ENCODE assay signal across 30 mouse cellular contexts in the genomic region with DNA sequence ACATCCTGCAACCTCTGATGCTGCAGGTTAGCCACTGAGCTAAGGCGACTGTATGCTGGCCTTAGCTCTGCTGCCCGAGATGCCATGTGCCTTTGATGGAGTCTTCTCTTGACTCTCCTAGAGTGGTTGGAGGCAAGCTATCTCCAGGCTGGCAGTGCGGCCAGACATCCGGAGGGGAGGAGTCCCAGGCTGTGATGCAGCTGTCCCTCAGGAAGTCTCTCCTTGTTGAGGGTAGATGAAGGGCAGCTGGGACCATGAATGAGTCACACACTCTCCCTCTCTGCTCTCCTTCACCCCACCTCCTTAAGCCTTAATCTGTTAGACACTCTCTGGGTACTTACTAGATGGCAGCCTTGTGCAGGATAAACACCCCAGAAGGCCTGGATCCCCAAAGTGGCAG. TPM values are rescaled to one million over a fixed set of nuclear protein-coding genes. Genes with fewer than 3 reads are reported as not detected.
DNase-seq lines count a peak whose midpoint lies in the region; ATAC-seq and TF ChIP-seq lines count a peak whose summit lies in the region.
"Had no signal": no experiment of that assay in that cellular context is flagged by ENCODE, and none has a peak within 500 bp of the region (broad histone marks: within the 10 kb centered on the region; RNA-seq: fewer than 3 reads in every experiment).

No protein-coding gene starts in this region.

- no peak for TF ChIP-seq EP300 in lung, postnatal 0 days (IDR thresholded peaks at IDR 0.05)

- H3K4me3 ChIP-seq in lung, postnatal 0 days (ENCODE audit: low read depth, low read length): no peak overlapping the region
- no peak overlapping the region for H3K4me3 ChIP-seq in kidney, embryonic 14.5 days (ENCODE audit: low read length)
- H3K4me3 ChIP-seq: embryonic facial prominence, embryonic 10.5 days; embryonic facial prominence, embryonic 15.5 days; forebrain, embryonic 12.5 days; hindbrain, embryonic 13.5 days; limb, embryonic 10.5 days; limb, embryonic 15.5 days; neural tube, embryonic 13.5 days had no signal

- H3K9ac ChIP-seq in lung, postnatal 0 days (replicated peaks; ENCODE audit: low read depth): no peak overlapping the region
- H3K9ac ChIP-seq in kidney, embryonic 14.5 days (ENCODE audit: low read depth, low read length): no peak overlapping the region
- H3K9ac ChIP-seq: embryonic facial prominence, embryonic 15.5 days; forebrain, embryonic 12.5 days; hindbrain, embryonic 13.5 days; limb, embryonic 15.5 days; liver, embryonic 14.5 days; neural tube, embryonic 13.5 days had no signal

- DNase-seq in lung, postnatal 0 days (ENCODE audit: low spot score): peak; percentile 31
- DNase-seq in lung, postnatal 14 days: no peak
- DNase-seq in MN1 (ENCODE audit: low spot score): peak; percentile 54
- no peak for DNase-seq in adrenal gland, postnatal 36 days
- DNase-seq: adrenal gland, postnatal 25 days; cerebellum, adult 2 months; cerebellum, postnatal 14 days; gastrocnemius, postnatal 10 days; heart, postnatal 36 days; kidney, adult 9 months; kidney, postnatal 14 days; layer of hippocampus, adult 9-11 months; thymus, adult 2 months; thymus, postnatal 36 days had no signal

- H3K27ac ChIP-seq in lung, postnatal 0 days (ENCODE audit: low read length): no peak overlapping the region
- no peak overlapping the region for H3K27ac ChIP-seq in kidney, embryonic 14.5 days (ENCODE audit: low read depth, low read length)
- H3K27ac ChIP-seq: embryonic facial prominence, embryonic 10.5 days; embryonic facial prominence, embryonic 15.5 days; forebrain, embryonic 12.5 days; hindbrain, embryonic 13.5 days; limb, embryonic 10.5 days; limb, embryonic 15.5 days; liver, embryonic 14.5 days; macrophage; neural tube, embryonic 13.5 days had no signal

- no peak for TF ChIP-seq CTCF in lung, postnatal 0 days (IDR thresholded peaks at IDR 0.05)

- WGBS in lung, postnatal 0 days: 38% methylated on average over 4 of the region's 4 CpGs
- 68% methylated on average over 4 of the region's 4 CpGs for WGBS in kidney, embryonic 14.5 days

- peak; percentile 41 for ATAC-seq in lung, postnatal 0 days
- ATAC-seq in granulocyte monocyte progenitor cell, adult 5-6 weeks (replicated peaks; ENCODE audit: poor library complexity, severe bottlenecking): 0 out of 2 replicates have a peak, but pooled peaks have one; percentile 17
- no peak for ATAC-seq in kidney, embryonic 14.5 days (ENCODE audit: low FRiP score, low TSS enrichment)
- ATAC-seq: intestine, embryonic 16.5 days had no signal

- H3K9me3 ChIP-seq in lung, postnatal 0 days (ENCODE audit: low read length): no peaks in the 10 kb centered on the region
- no peaks in the 10 kb centered on the region for H3K9me3 ChIP-seq in kidney, embryonic 14.5 days (ENCODE audit: control insufficient read depth, low read length)
- H3K9me3 ChIP-seq: embryonic facial prominence, embryonic 10.5 days; embryonic facial prominence, embryonic 15.5 days; forebrain, embryonic 12.5 days; hindbrain, embryonic 13.5 days; limb, embryonic 10.5 days; limb, embryonic 15.5 days; neural tube, embryonic 13.5 days had no signal

- H3K4me1 ChIP-seq in lung, postnatal 0 days (ENCODE audit: insufficient read depth, low read depth, low read length): no peaks in the 10 kb centered on the region
- no peaks in the 10 kb centered on the region for H3K4me1 ChIP-seq in kidney, embryonic 14.5 days (ENCODE audit: control insufficient read depth, insufficient read depth, low read length)
- H3K4me1 ChIP-seq: embryonic facial prominence, embryonic 15.5 days; forebrain, embryonic 12.5 days had no signal

- no peak overlapping the region for H3K4me2 ChIP-seq in lung, postnatal 0 days (replicated peaks; ENCODE audit: low read depth, low read length)
- no peak overlapping the region for H3K4me2 ChIP-seq in kidney, embryonic 14.5 days (replicated peaks; ENCODE audit: low read depth, low read length)
- H3K4me2 ChIP-seq: embryonic facial prominence, embryonic 15.5 days; forebrain, embryonic 12.5 days; heart, embryonic 11.5 days; hindbrain, embryonic 13.5 days; limb, embryonic 15.5 days; midbrain, embryonic 11.5 days; neural tube, embryonic 13.5 days had no signal

- no peaks in the 10 kb centered on the region for H3K36me3 ChIP-seq in lung, postnatal 0 days (ENCODE audit: insufficient read depth, low read length)
- no peaks in the 10 kb centered on the region for H3K36me3 ChIP-seq in kidney, embryonic 14.5 days (ENCODE audit: control insufficient read depth, insufficient read depth, low read length)
- H3K36me3 ChIP-seq: embryonic facial prominence, embryonic 10.5 days; embryonic facial prominence, embryonic 15.5 days; forebrain, embryonic 12.5 days; G1E; hindbrain, embryonic 13.5 days; limb, embryonic 10.5 days; limb, embryonic 15.5 days; neural tube, embryonic 13.5 days had no signal

- H3K27me3 ChIP-seq in lung, postnatal 0 days (replicated peaks; ENCODE audit: insufficient read depth, low read length): 0 out of 2 replicates have a peak, but pooled peaks cover 3% of the 10 kb centered on the region
- peaks cover 10% of the 10 kb centered on the region for H3K27me3 ChIP-seq in kidney, embryonic 14.5 days (ENCODE audit: control insufficient read depth, insufficient read depth, low read length)

RNA-seq across cellular contexts. Expression of gene Glp1r, which starts 6.0 kb away (rescaled TPM):
- polyA plus RNA-seq in lung, postnatal 0 days (2015; fragmentation: Nextera tagmentation; extraction: Ambion mirVana): 17.8 and 19.9 TPM in 2 replicates
- not detected in 2 replicates for total RNA-seq in granulocyte monocyte progenitor cell, adult 5-6 weeks (2014; fragmentation: Nextera tagmentation)
- total RNA-seq in granulocyte monocyte progenitor cell, adult 5-6 weeks (2017): not detected in 2 replicates
- under 1 TPM; 0.07 to 0.20 TPM for total RNA-seq in adrenal gland, postnatal 36 days (2021)
- polyA plus RNA-seq in kidney, embryonic 14.5 days (2014; fragmentation: Nextera tagmentation; extraction: Ambion mirVana): 0.18 and 0.19 TPM in 2 replicates
- polyA plus RNA-seq: G1E; limb, embryonic 10.5 days; macrophage had no signal

RNA-seq across cellular contexts. Expression of gene Umodl1, which starts 46.9 kb away (rescaled TPM):
- polyA plus RNA-seq in lung, postnatal 0 days (2015; fragmentation: Nextera tagmentation; extraction: Ambion mirVana): not detected in 2 replicates
- total RNA-seq in granulocyte monocyte progenitor cell, adult 5-6 weeks (2014; fragmentation: Nextera tagmentation): not detected in 2 replicates
- not detected in 2 replicates for total RNA-seq in granulocyte monocyte progenitor cell, adult 5-6 weeks (2017)
- 1 to 10 TPM in 1 of 2 experiments, not detected in 1; 1.1 TPM for total RNA-seq in adrenal gland, postnatal 36 days (2021)
- 0.18 TPM in 1 of 2 replicates, not detected in the other for polyA plus RNA-seq in kidney, embryonic 14.5 days (2014; fragmentation: Nextera tagmentation; extraction: Ambion mirVana)
- total RNA-seq: heart, postnatal 36 days had no signal
- polyA plus RNA-seq: forebrain, embryonic 12.5 days; G1E; gonadal fat pad, adult 2 months; heart, embryonic 11.5 days; hindbrain, embryonic 13.5 days; intestine, embryonic 16.5 days; limb, embryonic 15.5 days; macrophage; midbrain, embryonic 11.5 days; neural tube, embryonic 13.5 days had no signal

Comparison
In these comparisons a context has a peak if more than half of its experiments do, and no peak if none do; other contexts are left out.
1. DNase-seq: peak in lung, postnatal 0 days (single experiment) and MN1 (single experiment); none in lung, postnatal 14 days (single experiment) and adrenal gland, postnatal 36 days (0 of 2).